Mouse (Mus musculus) mature B cell (primary cell): ENCODE measurements around the gene Olfr309.
"Not testable (repeated sequence)": the region's sequence is repeated elsewhere in the genome, so short reads cannot be mapped to it uniquely, and the experiment has no call there.

Experiments used
- in situ Hi-C: fragments of 300-500 bp; cut with MboI; formaldehyde crosslinking; loops from 2 replicates; pipeline ENCODE4 v1.14.3; 2019

The Olfr309 gene

DNA sequence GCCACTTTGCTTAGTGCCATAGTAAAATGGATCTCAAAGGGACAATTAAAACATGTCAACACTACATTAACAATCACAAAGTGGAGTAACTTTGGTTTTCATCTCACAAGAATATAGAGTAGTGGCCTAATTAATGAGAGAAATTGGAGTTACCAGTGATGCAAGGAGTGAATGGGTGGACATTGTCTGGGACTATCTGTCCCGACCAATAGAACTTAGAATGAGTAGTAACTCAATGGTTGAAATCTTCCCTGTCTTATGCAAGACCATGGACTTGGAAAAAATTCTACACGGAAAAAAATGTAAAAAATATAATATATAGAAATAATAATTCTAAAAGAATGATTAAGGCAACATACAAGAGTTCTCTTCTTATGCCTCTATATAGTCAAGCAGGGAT lies at the start of gene Olfr309:
Gene Olfr309, minus strand, starts transcription at position 101 of the 400 bp plus-strand sequence.
- in situ Hi-C loops: no loop called here

DNA sequence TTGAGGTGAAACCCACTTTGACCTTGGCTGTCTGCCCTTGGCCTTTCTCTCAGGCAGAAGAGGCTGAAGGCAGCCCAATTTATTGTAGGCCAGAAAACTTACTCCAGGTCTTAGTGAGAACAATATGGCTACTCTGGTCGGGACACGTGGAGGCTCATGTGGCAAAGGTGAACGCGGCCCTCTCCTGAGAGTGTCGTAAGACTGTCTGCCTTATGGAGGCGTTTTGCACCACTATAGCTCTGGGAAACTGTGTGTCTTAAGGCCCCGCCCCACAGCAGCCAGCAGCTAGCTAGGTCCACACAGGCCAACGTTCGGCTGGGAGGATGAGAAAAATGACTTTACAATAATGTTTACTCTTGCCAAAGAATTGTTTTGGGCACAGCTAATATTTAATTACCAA lies 32.8 kb upstream of the Olfr309 start:
- in situ Hi-C loops: not testable (repeated sequence)

DNA sequence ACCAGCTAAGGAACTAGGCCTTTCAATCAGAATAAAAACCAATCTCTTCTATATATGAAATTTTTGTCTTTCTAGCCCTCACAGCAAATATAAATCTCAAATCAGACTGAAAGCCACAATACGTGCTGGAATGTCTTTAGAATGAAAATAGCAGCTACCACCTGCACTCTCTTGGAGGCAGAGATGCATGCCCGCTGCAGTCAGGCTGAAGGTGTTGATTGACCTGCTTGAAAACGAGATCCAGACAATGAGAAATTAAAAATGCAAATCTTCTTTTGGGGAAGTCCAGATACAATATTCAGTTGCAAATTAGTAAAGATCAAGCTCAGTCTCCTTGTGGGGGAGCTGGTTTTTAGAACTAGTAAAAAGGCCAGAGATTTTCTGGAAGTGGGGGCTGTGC lies 30.7 kb upstream of the Olfr309 start:
- in situ Hi-C loops: no loop called here

DNA sequence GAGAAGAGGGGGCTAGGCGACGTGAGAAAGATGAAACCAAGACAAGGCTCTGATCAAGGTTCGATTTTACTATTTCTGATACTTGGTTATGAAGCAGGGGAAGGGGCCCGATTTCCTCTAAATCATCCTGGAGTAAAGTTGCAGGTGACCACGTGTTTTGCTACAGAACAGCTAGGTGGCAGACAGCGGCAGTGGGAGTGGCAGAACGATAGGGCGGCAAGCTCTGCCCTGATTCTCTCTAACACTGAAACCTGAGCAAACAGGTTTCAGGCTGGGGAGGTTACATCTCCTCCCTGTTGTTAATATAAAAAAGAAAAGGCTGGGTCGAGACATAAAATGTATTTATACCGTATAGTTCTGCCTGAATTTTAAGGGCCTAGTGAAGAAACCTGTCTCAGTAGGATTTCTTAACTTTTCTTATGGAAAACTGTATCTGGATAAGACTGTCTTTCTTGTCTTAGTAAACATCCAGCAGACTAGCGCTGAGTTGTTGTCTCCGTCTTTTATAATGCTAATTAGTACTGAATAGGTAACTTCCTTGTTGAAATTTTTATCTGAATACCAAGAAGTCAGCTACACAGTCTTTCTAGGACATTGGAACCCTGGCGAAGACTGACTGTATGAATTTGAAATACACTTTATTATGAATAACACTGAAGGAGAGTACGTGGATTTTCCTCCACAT lies 29.5 kb upstream of the Olfr309 start:
- in situ Hi-C loops: no loop called here

DNA sequence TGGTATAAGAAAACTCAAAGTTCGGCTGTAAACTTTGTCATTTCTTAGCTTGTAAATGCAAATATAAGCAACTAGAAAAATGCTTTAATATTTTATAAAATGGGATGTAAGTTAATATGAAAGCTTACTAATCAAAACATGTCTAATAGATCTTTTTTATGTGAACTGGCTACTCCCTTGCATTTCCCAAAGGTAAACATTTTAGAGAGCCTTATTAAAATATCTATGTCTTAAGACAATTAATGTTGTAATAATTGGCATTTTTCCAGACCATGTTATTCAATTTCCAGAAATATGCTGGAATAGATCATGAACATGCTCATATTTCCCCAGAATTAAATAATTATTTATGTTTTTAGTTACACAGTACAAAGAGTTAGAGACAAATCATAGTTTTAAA lies 24.0 kb upstream of the Olfr309 start, which contains the start of gene Olfr307:
Gene Olfr307, minus strand, starts transcription at position 101 of the 400 bp plus-strand sequence.
- in situ Hi-C loops: no loop called here

DNA sequence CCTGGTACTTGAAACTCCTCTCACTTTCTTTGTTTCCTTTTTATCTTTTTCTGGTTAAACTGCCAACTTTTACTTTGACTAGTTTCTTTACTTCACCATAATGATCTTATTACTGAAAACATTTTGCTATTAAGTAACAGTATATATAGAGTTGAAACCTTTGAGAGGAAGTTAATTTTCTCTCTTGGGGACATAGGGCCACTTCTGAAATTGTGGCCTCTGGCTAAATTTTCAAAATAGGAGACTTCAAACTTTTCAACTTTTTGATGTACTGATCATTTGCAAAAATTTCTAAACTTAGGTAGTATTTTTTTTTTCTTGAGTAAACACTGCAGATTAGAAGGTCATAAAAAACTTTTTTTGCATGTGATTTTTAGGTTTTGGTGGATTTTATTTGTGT lies 12.0 kb upstream of the Olfr309 start, which contains the start of gene Olfr308:
Gene Olfr308, minus strand, starts transcription at position 101 of the 400 bp plus-strand sequence.
- in situ Hi-C loops: no loop called here

DNA sequence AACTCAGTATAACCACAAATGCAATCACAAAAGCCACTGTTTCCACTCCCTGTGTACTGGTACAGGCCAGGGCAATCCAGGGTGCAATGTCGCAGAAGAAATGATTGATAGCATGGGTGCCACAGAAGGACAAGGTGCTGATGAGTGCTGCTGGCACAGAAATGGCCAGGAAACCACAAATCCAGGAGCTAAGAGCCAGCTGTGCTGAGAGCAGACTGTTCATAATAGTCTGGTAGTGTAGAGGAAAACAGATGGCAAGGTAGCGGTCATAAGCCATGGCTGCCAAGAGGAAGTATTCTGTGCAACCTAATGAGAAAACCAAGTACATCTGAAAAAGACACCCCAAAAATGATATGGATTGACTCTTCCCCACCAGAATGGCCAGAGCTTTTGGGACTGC lies 7.8 kb upstream of the Olfr309 start:
- in situ Hi-C loops: no loop called here

DNA sequence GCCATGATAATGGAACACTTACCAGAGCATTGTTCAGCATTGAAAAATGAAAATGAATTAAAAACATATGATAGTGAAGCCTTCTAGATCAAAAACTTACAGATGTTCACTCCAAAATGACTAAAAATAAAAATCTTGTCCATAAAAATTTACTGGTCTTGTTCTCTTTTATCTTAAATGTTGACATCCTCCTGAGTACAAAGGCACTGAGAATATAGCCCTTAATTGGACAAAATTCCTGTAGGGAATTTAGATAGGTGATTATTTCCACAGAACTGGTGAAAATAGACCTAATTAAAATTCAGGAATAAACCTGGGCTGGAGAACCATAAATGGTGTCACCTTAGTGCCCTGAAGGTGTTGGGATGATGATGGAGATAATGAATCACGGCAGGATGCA lies 36.4 kb downstream of the Olfr309 start, which contains the start of gene Olfr310:
Gene Olfr310, minus strand, starts transcription at position 101 of the 400 bp plus-strand sequence.
- in situ Hi-C loops: no loop called here
